Mouse (Mus musculus) myocyte (in vitro differentiated cells): ENCODE measurements around the gene Itgb2. TPM values are rescaled to one million over a fixed set of nuclear protein-coding genes. Genes with fewer than 3 reads are reported as not detected.

ENCODE experiments used
- H3K27me3 ChIP-seq: one replicate; pipeline ENCODE4 v1.6.1; 2011; ENCODE audit not compliant: control insufficient read depth, insufficient read depth, insufficient read length
- H3K36me3 ChIP-seq: one replicate; pipeline ENCODE4 v1.6.1; 2011; ENCODE audit not compliant: control insufficient read depth, insufficient read depth
- H3K4me2 ChIP-seq: one replicate; pipeline ENCODE4 v1.6.1; 2011; ENCODE audit warnings: low read depth, control low read depth
- H3K4me3 ChIP-seq: one replicate; pipeline ENCODE4 v1.5.1; 2011; ENCODE audit warnings: mild to moderate bottlenecking, control low read depth, moderate library complexity
- H3K79me2 ChIP-seq: one replicate; pipeline ENCODE4 v1.6.1; 2011; ENCODE audit not compliant: control insufficient read depth, insufficient read depth
- H3ac ChIP-seq: one replicate; pipeline ENCODE4 v1.6.1; 2011; ENCODE audit not compliant: control insufficient read depth, insufficient read length
- CEBPB ChIP-seq: IDR thresholded peaks from 2 replicates; pipeline ENCODE4 v1.6.1; 2011; ENCODE audit warnings: mild to moderate bottlenecking, moderate library complexity; ENCODE audit not compliant: poor library complexity, insufficient read depth, severe bottlenecking
- E2F4 ChIP-seq: IDR thresholded peaks from one replicate; pipeline ENCODE4 v1.6.1; 2011; ENCODE audit warnings: mild to moderate bottlenecking, control low read depth, moderate library complexity; ENCODE audit not compliant: insufficient read depth
- MAX ChIP-seq: IDR thresholded peaks from one replicate; pipeline ENCODE4 v1.6.1; 2011; ENCODE audit warnings: low read depth, mild to moderate bottlenecking, control low read depth
- MYOD1 ChIP-seq, 3 experiments: IDR thresholded peaks; one replicate each; pipeline ENCODE4 v1.6.1; 2011; ENCODE audit warnings: control low read depth in 2 of 3, low read depth in 2 of 3, mild to moderate bottlenecking in 2 of 3, moderate library complexity in 1 of 3; ENCODE audit not compliant: insufficient read length in 2 of 3, control insufficient read depth in 1 of 3
- MYOG ChIP-seq, 3 experiments: IDR thresholded peaks; one replicate each; pipeline ENCODE4 v1.6.1; 2011; ENCODE audit warnings: control low read depth in 2 of 3, low read depth in 2 of 3, mild to moderate bottlenecking in 2 of 3; ENCODE audit not compliant: insufficient read length in 2 of 3, control insufficient read depth in 1 of 3, insufficient read depth in 1 of 3
- POLR2A ChIP-seq: IDR thresholded peaks from one replicate; pipeline ENCODE4 v1.6.1; 2011; ENCODE audit warnings: low read depth, mild to moderate bottlenecking, control low read depth, moderate library complexity; ENCODE audit not compliant: insufficient read length
- POLR2AphosphoS2 ChIP-seq: IDR thresholded peaks from one replicate; pipeline ENCODE4 v1.6.1; 2011; ENCODE audit warnings: low read depth, control low read depth; ENCODE audit not compliant: insufficient read length
- REST ChIP-seq: IDR thresholded peaks from one replicate; pipeline ENCODE4 v1.6.1; 2011; ENCODE audit warnings: mild to moderate bottlenecking, control low read depth, moderate library complexity; ENCODE audit not compliant: insufficient read depth, insufficient read length
- SRF ChIP-seq: IDR thresholded peaks from one replicate; pipeline ENCODE4 v1.6.1; 2011; ENCODE audit warnings: low read depth; ENCODE audit not compliant: control insufficient read depth, insufficient read length
- TCF12 ChIP-seq: IDR thresholded peaks from one replicate; pipeline ENCODE4 v1.6.1; 2011; ENCODE audit warnings: mild to moderate bottlenecking, control low read depth; ENCODE audit not compliant: poor library complexity, insufficient read depth, severe bottlenecking
- TCF3 ChIP-seq: IDR thresholded peaks from one replicate; pipeline ENCODE4 v1.6.1; 2011; ENCODE audit warnings: low read depth, control low read depth; ENCODE audit not compliant: insufficient read length
- USF1 ChIP-seq: IDR thresholded peaks from one replicate; pipeline ENCODE4 v1.6.1; 2011; ENCODE audit warnings: low read depth, mild to moderate bottlenecking, control low read depth, moderate library complexity
- polyA plus RNA-seq: library from polyadenylated mRNA; unstranded; fragments of >200 nt; fragmentation: generic; extraction: Trizol; gene quantifications from one replicate; pipeline ENCODE4 v1.2.1, GENCODE M21; 2012; ENCODE audit warnings: missing spikeins

The Itgb2 gene
- polyA plus RNA-seq, 1 experiment: 1.3 TPM

- H3K36me3 ChIP-seq: peaks cover 15% of the 10 kb centered on the region
- H3K79me2 ChIP-seq: no peaks in the 10 kb centered on the region
- no peak overlapping the region for H3K4me2 ChIP-seq
- H3K27me3 ChIP-seq: no peaks in the 10 kb centered on the region
- TF ChIP-seq POLR2A: no peak
- no peak for TF ChIP-seq TCF3
- no peak for TF ChIP-seq E2F4
- TF ChIP-seq MYOG (IDR thresholded peaks at IDR 0.05; ENCODE audit: control insufficient read depth in 1 of 3, insufficient read depth in 1 of 3, insufficient read length in 2 of 3, low read depth in 2 of 3): no peak
- no peak for TF ChIP-seq SRF
- H3ac ChIP-seq: no peak overlapping the region
- no peak overlapping the region for H3K4me3 ChIP-seq
Observed at GRCm38 (mm10) chr10:77491585-77491984, 38.5 kb upstream of the Itgb2 start.

- Histone ChIP-seq H3K79me2 (peaks cover 2% of the 10 kb centered on the region), H3K4me3 (no peak overlapping the region), H3K36me3 (peaks cover 15% of the 10 kb centered on the region), H3ac (no peak overlapping the region), H3K4me2 (no peak overlapping the region), H3K27me3 (no peaks in the 10 kb centered on the region)
- TF ChIP-seq TCF3 (no peak), POLR2AphosphoS2 (no peak), MYOD1 (IDR thresholded peaks at IDR 0.05; ENCODE audit: control insufficient read depth in 1 of 3, insufficient read length in 2 of 3, low read depth in 2 of 3) (no peak), SRF (no peak), E2F4 (no peak), CEBPB (no peak), POLR2A (no peak), USF1 (no peak), TCF12 (no peak), MYOG (IDR thresholded peaks at IDR 0.05; ENCODE audit: control insufficient read depth in 1 of 3, insufficient read depth in 1 of 3, insufficient read length in 2 of 3, low read depth in 2 of 3) (no peak), MAX (no peak), REST (no peak)
Observed at GRCm38 (mm10) chr10:77492885-77493284, 37.2 kb upstream of the Itgb2 start.

GRCm38 (mm10) chr10:77497185-77497584 is 32.9 kb upstream of the Itgb2 start:
- H3K27me3 ChIP-seq: no peaks in the 10 kb centered on the region
- peaks cover 10% of the 10 kb centered on the region for H3K79me2 ChIP-seq
- H3K36me3 ChIP-seq: peaks cover 11% of the 10 kb centered on the region
- no peak overlapping the region for H3ac ChIP-seq
- no peak for TF ChIP-seq TCF12
- TF ChIP-seq POLR2A: no peak
- TF ChIP-seq USF1: no peak
- TF ChIP-seq E2F4: no peak
- no peak for TF ChIP-seq POLR2AphosphoS2
- TF ChIP-seq REST: no peak
- no peak for TF ChIP-seq TCF3
- no peak for TF ChIP-seq MAX
- no peak for TF ChIP-seq MYOD1 (IDR thresholded peaks at IDR 0.05; ENCODE audit: control insufficient read depth in 1 of 3, insufficient read length in 2 of 3, low read depth in 2 of 3)
- TF ChIP-seq SRF: no peak
- no peak for TF ChIP-seq MYOG (IDR thresholded peaks at IDR 0.05; ENCODE audit: control insufficient read depth in 1 of 3, insufficient read depth in 1 of 3, insufficient read length in 2 of 3, low read depth in 2 of 3)
- no peak for TF ChIP-seq CEBPB
- H3K4me2 ChIP-seq: no peak overlapping the region
- no peak overlapping the region for H3K4me3 ChIP-seq

GRCm38 (mm10) chr10:77498254-77498653 is 31.8 kb upstream of the Itgb2 start:
- no peaks in the 10 kb centered on the region for H3K27me3 ChIP-seq
- peaks cover 10% of the 10 kb centered on the region for H3K79me2 ChIP-seq
- peaks cover 6% of the 10 kb centered on the region for H3K36me3 ChIP-seq
- no peak overlapping the region for H3K4me2 ChIP-seq
- no peak overlapping the region for H3K4me3 ChIP-seq
- TF ChIP-seq CEBPB: no peak
- no peak for TF ChIP-seq SRF
- TF ChIP-seq TCF12: no peak
- TF ChIP-seq REST: no peak
- no peak for TF ChIP-seq POLR2AphosphoS2
- TF ChIP-seq TCF3: no peak
- no peak for TF ChIP-seq MAX
- no peak for TF ChIP-seq E2F4
- TF ChIP-seq MYOG (IDR thresholded peaks at IDR 0.05; ENCODE audit: control insufficient read depth in 1 of 3, insufficient read depth in 1 of 3, insufficient read length in 2 of 3, low read depth in 2 of 3): no peak
- no peak for TF ChIP-seq POLR2A
- no peak for TF ChIP-seq USF1
- no peak for TF ChIP-seq MYOD1 (IDR thresholded peaks at IDR 0.05; ENCODE audit: control insufficient read depth in 1 of 3, insufficient read length in 2 of 3, low read depth in 2 of 3)
- H3ac ChIP-seq: no peak overlapping the region

GRCm38 (mm10) chr10:77500636-77501035 is 29.4 kb upstream of the Itgb2 start:
- no peak overlapping the region for H3K4me2 ChIP-seq
- H3ac ChIP-seq: no peak overlapping the region
- H3K36me3 ChIP-seq: peaks cover 9% of the 10 kb centered on the region
- TF ChIP-seq TCF12 (no peak), MYOD1 (IDR thresholded peaks at IDR 0.05; ENCODE audit: control insufficient read depth in 1 of 3, insufficient read length in 2 of 3, low read depth in 2 of 3) (no peak), POLR2A (no peak), POLR2AphosphoS2 (no peak), REST (no peak), SRF (no peak), USF1 (no peak), E2F4 (no peak), CEBPB (no peak), MAX (no peak), MYOG (IDR thresholded peaks at IDR 0.05; ENCODE audit: control insufficient read depth in 1 of 3, insufficient read depth in 1 of 3, insufficient read length in 2 of 3, low read depth in 2 of 3) (no peak), TCF3 (no peak)
- H3K27me3 ChIP-seq: no peaks in the 10 kb centered on the region
- H3K79me2 ChIP-seq: peaks cover 10% of the 10 kb centered on the region
- no peak overlapping the region for H3K4me3 ChIP-seq
